Mouse (Mus musculus): ENCODE measurements at regions not wholly inside any gene's neighbourhood (a gene's known extent, or its start where the extent isn't known, plus 50 kb on each side); places are given as distances from the start of the nearest gene placed in this dataset.

- TF ChIP-seq POLR2A (IDR thresholded peaks at IDR 0.05; ENCODE audit: extremely low read depth, insufficient read depth, low read length) (no peak), CTCF (IDR thresholded peaks at IDR 0.05; ENCODE audit: low read depth, low read length) (no peak)
Measured at GRCm38 (mm10) chr3:117995401-117995800, 126.7 kb upstream of the Snx7 start.
